Mouse (Mus musculus) hindbrain, embryonic 10.5 days (tissue): Measurements from ENCODE around the gene Aloxe3. TPM values are rescaled to one million over a fixed set of nuclear protein-coding genes. Genes with fewer than 3 reads are reported as not detected.

Source experiments
- DNase-seq: peaks from one replicate; pipeline ENCODE4 v3.0.0-alpha.2; 2017; ENCODE audit warnings: low spot score
- H3K27ac ChIP-seq: fragments of 300-500 bp; sonication (generic); 2 replicates; pipeline ENCODE4 v1.5.1; 2016; ENCODE audit warnings: mild to moderate bottlenecking, moderate library complexity
- H3K27me3 ChIP-seq: fragments of 300-500 bp; sonication (generic); 2 replicates; pipeline ENCODE4 v1.6.1; 2016; ENCODE audit warnings: mild to moderate bottlenecking; ENCODE audit not compliant: poor library complexity, insufficient read depth, severe bottlenecking
- H3K36me3 ChIP-seq: fragments of 300-500 bp; sonication (generic); 2 replicates; pipeline ENCODE4 v1.6.1; 2016; ENCODE audit warnings: mild to moderate bottlenecking, moderate library complexity
- H3K4me1 ChIP-seq: fragments of 300-500 bp; sonication (generic); replicated peaks from 2 replicates; pipeline ENCODE4 v1.6.1; 2016; ENCODE audit warnings: mild to moderate bottlenecking
- H3K4me3 ChIP-seq: fragments of 300-500 bp; sonication (generic); 2 replicates; pipeline ENCODE4 v1.5.1; 2016; ENCODE audit warnings: mild to moderate bottlenecking, moderate library complexity
- H3K9me3 ChIP-seq: fragments of 300-500 bp; sonication (generic); 2 replicates; pipeline ENCODE4 v1.6.1; 2016; ENCODE audit warnings: mild to moderate bottlenecking, moderate library complexity
- WGBS: fragments of 180-500 bp; shearing (Covaris S2); methylation state at CpG from one replicate; pipeline ENCODE4 v1.1.7; 2016; 5-methylcytosine and 5-hydroxymethylcytosine counted together
- polyA plus RNA-seq: library from polyadenylated mRNA; unstranded; fragments of >200 nt; fragmentation: Nextera tagmentation; extraction: Ambion mirVana; gene quantifications from 2 replicates; pipeline ENCODE4 v1.2.1, GENCODE M21; 2016

The Aloxe3 gene
- polyA plus RNA-seq, 1 experiment from 2014 or later, result 0.22 TPM

DNA sequence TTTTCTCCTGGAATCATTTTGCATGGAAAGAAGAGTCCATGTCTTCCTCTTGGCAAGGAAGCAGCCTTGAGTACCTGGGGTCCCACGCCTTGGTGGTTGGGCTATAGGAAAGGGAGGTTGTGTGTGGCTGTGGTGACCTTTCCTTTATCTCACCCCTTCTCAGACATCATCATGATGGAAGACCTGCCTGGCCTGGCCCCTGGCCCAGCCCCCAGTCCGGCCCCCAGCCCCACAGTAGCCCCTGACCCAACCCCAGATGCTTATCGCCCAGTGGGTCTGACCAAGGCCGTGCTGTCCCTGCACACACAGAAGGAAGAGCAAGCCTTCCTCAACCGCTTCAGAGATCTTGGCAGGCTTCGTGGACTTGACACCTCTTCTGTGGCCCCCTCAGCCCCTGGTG is 20.5 kb upstream of the Aloxe3 start:
- DNase-seq, result no peak
- H3K4me3 ChIP-seq, result no peak overlapping the region
- H3K36me3 ChIP-seq, result peaks cover 92% of the 10 kb centered on the region

DNA sequence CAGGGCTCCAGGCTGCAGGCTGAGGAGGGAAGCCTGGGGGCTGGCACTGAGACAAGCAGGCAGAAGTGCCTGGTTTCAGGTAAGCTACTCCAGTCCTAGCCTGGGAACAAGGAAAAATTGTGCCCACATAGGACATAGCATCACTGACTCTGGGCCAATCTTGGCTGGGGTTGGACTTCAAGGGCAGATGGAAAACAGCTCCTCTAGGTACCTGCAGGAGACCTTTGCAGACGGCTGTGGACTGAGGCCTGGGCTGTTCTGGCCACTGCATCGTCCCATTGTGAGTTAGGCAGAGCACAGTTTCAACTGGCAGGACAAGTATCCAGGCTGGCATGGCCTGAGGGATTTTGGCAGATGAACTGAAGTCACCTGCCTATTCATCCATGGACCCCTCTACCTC is 19.9 kb upstream of the Aloxe3 start:
- 88% methylated on average over 2 of the region's 2 CpGs for WGBS
- no peak overlapping the region for H3K4me3 ChIP-seq
- H3K27ac ChIP-seq, result no peak overlapping the region
- H3K27me3 ChIP-seq, result no peaks in the 10 kb centered on the region
- no peak for DNase-seq
- H3K4me1 ChIP-seq, result peaks cover 13% of the 10 kb centered on the region
- H3K9me3 ChIP-seq, result no peaks in the 10 kb centered on the region
- peaks cover 89% of the 10 kb centered on the region for H3K36me3 ChIP-seq

More for the DNA sequence above, 20.5 kb upstream of the Aloxe3 start:
- Histone ChIP-seq H3K27ac (no peak overlapping the region), H3K27me3 (no peaks in the 10 kb centered on the region), H3K9me3 (no peaks in the 10 kb centered on the region), H3K4me1 (peaks cover 19% of the 10 kb centered on the region)
- WGBS, result 89% methylated on average over 6 of the region's 6 CpGs

DNA sequence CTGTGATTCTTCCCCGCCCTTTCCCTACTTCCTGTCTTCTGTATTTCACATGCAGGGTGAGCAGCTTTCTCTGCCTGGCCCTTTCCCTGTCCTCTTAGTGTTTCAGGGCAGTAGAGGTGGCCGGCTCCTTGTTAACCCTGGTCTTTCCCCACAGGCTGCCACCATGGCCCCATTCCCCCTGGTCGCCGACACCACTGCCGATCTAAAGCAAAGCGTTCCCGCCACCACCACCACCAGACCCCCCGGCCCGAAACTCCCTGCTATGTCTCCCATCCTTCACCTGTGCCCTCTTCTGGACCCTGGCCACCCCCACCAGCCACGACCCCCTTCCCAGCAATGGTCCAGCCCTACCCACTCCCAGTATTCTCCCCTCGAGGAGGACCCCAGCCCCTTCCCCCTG is 19.4 kb upstream of the Aloxe3 start:
- H3K27ac ChIP-seq, result no peak overlapping the region
- DNase-seq, result no peak
- WGBS, result 94% methylated on average over 11 of the region's 11 CpGs
- peaks cover 12% of the 10 kb centered on the region for H3K4me1 ChIP-seq
- H3K4me3 ChIP-seq, result peak overlapping the region; percentile 3; the same call in 1 of the 2 replicates
- peaks cover 1% of the 10 kb centered on the region; the same call in 1 of the 2 replicates for H3K27me3 ChIP-seq
- H3K36me3 ChIP-seq, result peaks cover 84% of the 10 kb centered on the region
- H3K9me3 ChIP-seq, result no peaks in the 10 kb centered on the region

GRCm38 (mm10) chr11:69106842-69107241 is 18.9 kb upstream of the Aloxe3 start:
- peaks cover 78% of the 10 kb centered on the region for H3K36me3 ChIP-seq

DNA sequence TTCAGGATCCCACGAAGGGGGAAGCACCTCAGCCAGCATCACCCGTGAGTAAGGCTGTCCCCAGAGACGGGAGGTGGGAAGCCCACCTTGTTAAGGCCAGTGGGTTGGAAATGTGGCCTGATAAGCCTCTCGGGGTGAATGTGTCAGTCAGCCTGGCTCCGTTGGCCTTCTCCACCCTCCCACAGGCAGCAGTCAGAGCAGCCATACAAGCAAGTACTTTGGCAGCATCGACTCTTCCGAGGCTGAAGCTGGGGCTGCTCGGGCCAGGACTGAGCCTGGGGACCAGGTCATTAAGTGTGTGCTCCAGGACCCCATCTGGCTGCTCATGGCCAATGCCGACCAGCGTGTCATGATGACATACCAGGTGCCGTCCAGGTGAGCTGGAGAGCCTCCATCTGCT is 18.0 kb upstream of the Aloxe3 start:
- Histone ChIP-seq H3K4me1 (peaks cover 23% of the 10 kb centered on the region), H3K9me3 (no peaks in the 10 kb centered on the region), H3K27me3 (peaks cover 13% of the 10 kb centered on the region), H3K36me3 (peaks cover 70% of the 10 kb centered on the region), H3K4me3 (no peak overlapping the region), H3K27ac (no peak overlapping the region)
- WGBS, result 90% methylated on average over 11 of the region's 11 CpGs
- no peak for DNase-seq

More at GRCm38 (mm10) chr11:69106842-69107241, 18.9 kb upstream of the Aloxe3 start:
- H3K4me3 ChIP-seq, result peak overlapping the region; percentile 3; the same call in 1 of the 2 replicates
- H3K4me1 ChIP-seq, result peaks cover 17% of the 10 kb centered on the region
- H3K27me3 ChIP-seq, result peaks cover 7% of the 10 kb centered on the region
- no peak for DNase-seq
- no peaks in the 10 kb centered on the region for H3K9me3 ChIP-seq
- WGBS, result 86% methylated on average over 11 of the region's 11 CpGs
- H3K27ac ChIP-seq, result no peak overlapping the region

DNA sequence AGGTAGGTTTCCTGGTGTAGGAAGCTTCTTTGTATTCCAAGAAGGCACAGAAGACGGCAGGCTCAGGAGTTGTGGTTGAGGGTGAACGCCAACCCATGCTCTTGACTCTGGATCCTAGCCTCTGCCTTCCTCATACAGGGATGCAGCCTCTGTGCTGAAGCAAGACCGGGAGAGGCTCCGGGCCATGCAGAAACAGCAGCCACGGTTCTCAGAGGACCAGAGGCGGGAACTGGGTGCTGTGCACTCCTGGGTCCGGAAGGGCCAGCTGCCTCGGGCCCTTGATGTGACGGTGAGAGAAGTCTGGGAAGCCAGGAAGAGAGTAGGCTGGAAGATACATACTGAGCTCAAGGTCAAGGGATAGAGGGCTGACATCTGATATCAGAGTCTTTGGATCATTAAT is 17.5 kb upstream of the Aloxe3 start:
- peaks cover 64% of the 10 kb centered on the region for H3K36me3 ChIP-seq
- H3K4me1 ChIP-seq, result peaks cover 23% of the 10 kb centered on the region
- H3K27ac ChIP-seq, result no peak overlapping the region
- H3K27me3 ChIP-seq, result peaks cover 19% of the 10 kb centered on the region
- no peak overlapping the region for H3K4me3 ChIP-seq
- no peak for DNase-seq
- 92% methylated on average over 9 of the region's 9 CpGs for WGBS
- H3K9me3 ChIP-seq, result no peaks in the 10 kb centered on the region

DNA sequence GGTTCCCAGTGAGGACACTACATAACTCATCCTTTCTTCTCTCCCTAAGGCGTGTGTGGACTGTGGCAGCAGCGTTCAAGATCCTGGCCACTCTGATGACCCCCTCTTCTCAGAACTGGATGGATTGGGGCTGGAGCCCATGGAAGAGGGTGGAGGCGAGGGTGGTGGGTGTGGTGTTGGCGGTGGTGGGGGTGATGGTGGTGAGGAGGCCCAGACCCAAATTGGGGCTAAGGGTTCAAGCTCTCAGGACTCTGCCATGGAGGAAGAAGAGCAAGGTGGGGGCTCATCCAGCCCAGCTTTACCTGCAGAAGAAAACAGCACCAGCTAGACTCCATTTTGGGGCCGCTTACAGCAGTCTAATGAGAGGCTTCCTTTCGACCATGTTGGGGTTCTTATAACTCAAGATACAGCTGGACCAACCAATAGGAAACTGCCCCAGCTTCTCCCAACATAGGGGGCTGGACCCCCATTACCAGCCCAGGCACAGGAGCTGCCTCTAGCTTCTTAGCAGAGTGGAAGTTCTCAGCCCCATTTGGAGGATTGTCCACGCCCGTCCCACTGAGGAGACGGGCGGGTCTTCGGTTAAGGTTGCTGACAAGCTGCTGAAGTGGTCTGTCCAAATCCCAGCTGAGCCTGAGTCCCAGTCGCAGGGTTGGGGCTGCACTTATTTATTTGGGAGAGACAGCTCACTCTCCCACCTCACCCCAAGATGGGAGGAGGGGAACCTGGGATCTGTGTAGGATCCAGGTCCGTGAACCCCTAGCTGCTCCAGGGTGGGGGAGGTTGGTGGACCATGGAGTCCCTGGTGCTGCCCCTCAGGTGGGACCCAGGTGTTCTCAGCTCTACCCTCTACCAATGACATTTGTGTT is 16.4 kb upstream of the Aloxe3 start:
- WGBS, result 82% methylated on average over 13 of the region's 13 CpGs
- peaks cover 54% of the 10 kb centered on the region for H3K36me3 ChIP-seq

GRCm38 (mm10) chr11:69110319-69111046 is 15.2 kb upstream of the Aloxe3 start:
- Histone ChIP-seq H3K27me3 (peaks cover 40% of the 10 kb centered on the region), H3K36me3 (peaks cover 42% of the 10 kb centered on the region), H3K27ac (peak overlapping the region; percentile 50; the same call in 1 of the 2 replicates), H3K4me3 (peak overlapping the region; percentile 59), H3K4me1 (peaks cover 21% of the 10 kb centered on the region), H3K9me3 (no peaks in the 10 kb centered on the region)
- DNase-seq, result peak; percentile 96
- under 1% methylated on average over 30 of the region's 30 CpGs for WGBS

More for the DNA sequence above, 16.4 kb upstream of the Aloxe3 start:
- no peak for DNase-seq
- H3K4me3 ChIP-seq, result peak overlapping the region; percentile 59
- peaks cover 28% of the 10 kb centered on the region for H3K27me3 ChIP-seq
- H3K27ac ChIP-seq, result no peak overlapping the region
- peaks cover 23% of the 10 kb centered on the region for H3K4me1 ChIP-seq
- no peaks in the 10 kb centered on the region for H3K9me3 ChIP-seq

DNA sequence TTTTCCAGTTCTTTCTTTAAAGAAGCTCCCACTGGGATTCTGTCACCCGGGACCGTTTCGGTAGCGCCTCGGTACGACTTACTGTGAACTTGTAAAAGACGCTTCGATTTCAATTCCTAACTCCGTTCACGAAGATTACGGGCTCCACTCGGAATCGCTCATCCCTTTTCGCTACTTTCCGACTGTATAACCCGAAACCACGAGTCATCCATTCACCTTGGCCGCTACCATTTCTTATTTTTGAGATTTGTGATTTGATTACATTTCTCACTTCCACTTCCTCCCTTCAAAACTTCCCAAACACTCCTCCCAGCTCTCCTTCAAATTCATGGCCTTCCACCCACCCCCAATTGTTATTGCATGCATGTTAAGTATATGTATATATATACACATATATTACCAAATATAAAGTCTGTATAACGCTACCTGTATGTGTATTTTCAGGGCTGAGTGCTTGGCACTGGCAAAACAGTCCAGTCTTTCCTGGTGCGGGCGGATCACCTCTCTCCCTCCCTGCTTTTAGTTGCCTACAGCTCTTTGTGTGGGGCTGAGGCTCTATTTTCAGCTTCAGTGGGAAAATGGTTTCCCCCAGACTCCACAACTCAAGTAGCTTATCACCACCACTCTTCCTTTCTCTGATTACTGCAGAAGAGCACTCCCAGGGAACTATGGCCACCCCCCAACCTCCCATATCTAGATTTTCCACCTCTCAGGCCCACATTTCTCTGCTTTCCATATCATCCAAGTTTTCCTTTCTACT is 14.5 kb upstream of the Aloxe3 start:
- 7% methylated on average over 21 of the region's 21 CpGs for WGBS
- Histone ChIP-seq H3K27ac (peak overlapping the region; percentile 50; the same call in 1 of the 2 replicates), H3K4me1 (peaks cover 21% of the 10 kb centered on the region), H3K36me3 (peaks cover 34% of the 10 kb centered on the region), H3K4me3 (peak overlapping the region; percentile 59), H3K27me3 (peaks cover 47% of the 10 kb centered on the region), H3K9me3 (no peaks in the 10 kb centered on the region)
- no peak for DNase-seq

DNA sequence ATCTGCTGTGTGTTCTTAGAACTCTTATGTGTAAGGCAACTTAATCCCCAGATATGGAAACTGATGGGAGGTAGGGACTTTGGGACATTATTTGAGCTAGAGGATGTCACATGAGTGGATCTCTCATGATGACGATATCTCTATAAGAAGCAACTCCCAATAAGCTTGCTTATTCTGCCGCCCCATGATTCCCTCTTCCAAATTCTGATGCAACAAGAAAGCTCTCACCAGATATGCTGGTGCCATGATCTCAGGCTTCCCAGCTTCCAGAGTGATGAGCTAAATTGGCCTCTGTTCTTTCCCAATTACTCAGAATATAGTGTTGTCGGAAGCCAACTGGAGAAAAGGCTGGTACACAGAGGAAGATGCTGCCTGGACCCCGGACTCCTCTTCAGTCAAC is 13.8 kb upstream of the Aloxe3 start:
- WGBS, result 63% methylated on average over 4 of the region's 4 CpGs
- DNase-seq, result no peak
- H3K4me3 ChIP-seq, result peak overlapping the region; percentile 59
- no peaks in the 10 kb centered on the region for H3K9me3 ChIP-seq
- peaks cover 28% of the 10 kb centered on the region for H3K36me3 ChIP-seq
- H3K4me1 ChIP-seq, result peaks cover 23% of the 10 kb centered on the region
- peaks cover 54% of the 10 kb centered on the region for H3K27me3 ChIP-seq
- H3K27ac ChIP-seq, result 0 out of 2 replicates have a peak overlapping the region, but pooled peaks have one; percentile 50

GRCm38 (mm10) chr11:69114018-69114417 is 11.7 kb upstream of the Aloxe3 start:
- 78% methylated on average over 3 of the region's 3 CpGs for WGBS
- H3K27ac ChIP-seq, result no peak overlapping the region
- peaks cover 59% of the 10 kb centered on the region for H3K27me3 ChIP-seq
- DNase-seq, result no peak
- no peak overlapping the region for H3K4me3 ChIP-seq
- no peaks in the 10 kb centered on the region for H3K9me3 ChIP-seq
- H3K36me3 ChIP-seq, result peaks cover 7% of the 10 kb centered on the region
- peaks cover 42% of the 10 kb centered on the region for H3K4me1 ChIP-seq

- no peak for DNase-seq
- H3K4me1 ChIP-seq, result peaks cover 43% of the 10 kb centered on the region
- H3K27ac ChIP-seq, result no peak overlapping the region
- 85% methylated on average over 3 of the region's 3 CpGs for WGBS
- H3K27me3 ChIP-seq, result peaks cover 65% of the 10 kb centered on the region
- H3K9me3 ChIP-seq, result no peaks in the 10 kb centered on the region
- H3K4me3 ChIP-seq, result no peak overlapping the region
- H3K36me3 ChIP-seq, result peaks cover under 1% of the 10 kb centered on the region; the same call in 1 of the 2 replicates
These were observed 11.1 kb upstream of the Aloxe3 start for GRCm38 (mm10) chr11:69114621-69115020.
